Mouse (Mus musculus): ENCODE data around the gene Scarb2. TPM values are rescaled to one million over a fixed set of nuclear protein-coding genes. Genes with fewer than 3 reads are reported as not detected.

The Scarb2 gene
- polyA plus RNA-seq, 1 experiment from 2014 or later = 15.6 TPM

DNA sequence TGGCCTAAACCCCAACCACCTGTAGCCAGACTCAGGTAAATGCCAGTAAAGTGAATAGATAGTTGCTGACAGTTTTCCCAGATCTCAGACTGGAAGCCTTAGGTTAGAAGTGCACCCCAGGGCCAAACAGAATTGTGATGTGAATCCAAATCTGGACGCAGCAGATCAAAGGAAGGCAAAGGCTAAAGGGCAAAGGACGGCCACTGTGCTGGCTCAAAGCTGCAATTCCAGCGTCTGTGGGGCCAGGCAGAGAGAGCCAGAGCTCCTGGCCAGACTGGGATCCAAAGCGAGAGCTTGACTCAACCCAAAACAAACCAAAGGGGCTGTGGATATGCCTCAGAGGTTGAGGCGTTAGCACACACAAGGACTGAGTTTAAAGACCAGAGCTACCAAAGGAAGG lies 47.9 kb downstream of the Scarb2 start:
- ATAC-seq (ENCODE audit: insufficient number of reproducible peaks, insufficient read depth, low FRiP score, low read depth) = no peak
- no peaks in the 10 kb centered on the region for H3K27me3 ChIP-seq (ENCODE audit: control insufficient read depth, insufficient read depth, low read length)
- H3K27ac ChIP-seq (replicated peaks in 1 of 2; ENCODE audit: control insufficient read depth in 1 of 2, insufficient read depth in 1 of 2, low read depth in 2 of 2, low read length in 2 of 2) = no peak overlapping the region
- 71% methylated on average over 5 of the region's 5 CpGs for WGBS
- no peak overlapping the region for H3K4me3 ChIP-seq (ENCODE audit: control insufficient read depth in 1 of 2, insufficient read depth in 1 of 2, low read depth in 1 of 2, low read length in 2 of 2)
- peaks cover 2 to 13% of the 10 kb centered on the region in 2 experiments; a peak in 1 of 4 replicates for H3K4me1 ChIP-seq (ENCODE audit: control insufficient read depth in 2 of 2, insufficient read depth in 2 of 2, low read length in 2 of 2)
- no peaks in the 10 kb centered on the region for H3K9me3 ChIP-seq (ENCODE audit: control insufficient read depth, low read length)
- no peak overlapping the region for H3K4me2 ChIP-seq (ENCODE audit: low read length)
- no peak overlapping the region for H3K9ac ChIP-seq (ENCODE audit: low read length)
- H3K36me3 ChIP-seq (ENCODE audit: control insufficient read depth, insufficient read depth, low read length) = peaks cover 57% of the 10 kb centered on the region

DNA sequence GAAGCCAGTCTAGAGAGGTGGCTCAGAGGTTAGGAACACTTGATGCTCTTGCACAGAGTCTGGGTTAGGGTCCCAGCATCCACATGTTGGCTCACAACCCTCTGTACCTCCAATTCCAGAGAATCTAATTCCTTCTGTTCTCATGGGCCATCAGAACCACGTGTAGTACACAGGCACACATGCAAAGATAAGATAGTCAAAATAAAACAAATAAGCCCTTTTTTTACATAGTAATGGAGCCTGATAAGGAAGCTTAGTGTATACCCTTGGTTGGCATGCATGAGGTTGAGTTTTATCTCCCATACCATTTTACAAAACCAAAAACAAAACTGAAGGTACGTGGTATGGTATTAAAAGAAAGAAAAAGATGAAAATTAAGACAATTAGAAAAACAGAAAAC lies 49.2 kb downstream of the Scarb2 start:
- Histone ChIP-seq H3K27ac (replicated peaks in 1 of 2; ENCODE audit: control insufficient read depth in 1 of 2, insufficient read depth in 1 of 2, low read depth in 2 of 2, low read length in 2 of 2) (no peak overlapping the region), H3K27me3 (ENCODE audit: control insufficient read depth, insufficient read depth, low read length) (no peaks in the 10 kb centered on the region), H3K9me3 (ENCODE audit: control insufficient read depth, low read length) (no peaks in the 10 kb centered on the region), H3K4me2 (ENCODE audit: low read length) (no peak overlapping the region), H3K36me3 (ENCODE audit: control insufficient read depth, insufficient read depth, low read length) (peaks cover 70% of the 10 kb centered on the region), H3K9ac (ENCODE audit: low read length) (no peak overlapping the region), H3K4me3 (ENCODE audit: control insufficient read depth in 1 of 2, insufficient read depth in 1 of 2, low read depth in 1 of 2, low read length in 2 of 2) (no peak overlapping the region), H3K4me1 (ENCODE audit: control insufficient read depth in 2 of 2, insufficient read depth in 2 of 2, low read length in 2 of 2) (peaks cover 2 to 13% of the 10 kb centered on the region in 2 experiments; a peak in 1 of 4 replicates)
- WGBS = 57% methylated on average over 2 of the region's 2 CpGs
- ATAC-seq (ENCODE audit: insufficient number of reproducible peaks, insufficient read depth, low FRiP score, low read depth) = no peak

- Histone ChIP-seq H3K4me1 (ENCODE audit: control insufficient read depth in 2 of 2, insufficient read depth in 2 of 2, low read length in 2 of 2) (peaks cover 7 to 19% of the 10 kb centered on the region in 2 experiments; a peak in 2 of 4 replicates), H3K9ac (ENCODE audit: low read length) (no peak overlapping the region), H3K27ac (replicated peaks in 1 of 2; ENCODE audit: control insufficient read depth in 1 of 2, insufficient read depth in 1 of 2, low read depth in 2 of 2, low read length in 2 of 2) (no peak overlapping the region), H3K4me2 (ENCODE audit: low read length) (no peak overlapping the region), H3K9me3 (ENCODE audit: control insufficient read depth, low read length) (no peaks in the 10 kb centered on the region), H3K4me3 (ENCODE audit: control insufficient read depth in 1 of 2, insufficient read depth in 1 of 2, low read depth in 1 of 2, low read length in 2 of 2) (no peak overlapping the region), H3K36me3 (ENCODE audit: control insufficient read depth, insufficient read depth, low read length) (peaks cover 84% of the 10 kb centered on the region), H3K27me3 (ENCODE audit: control insufficient read depth, insufficient read depth, low read length) (no peaks in the 10 kb centered on the region)
- WGBS = 94% methylated on average over 5 of the region's 5 CpGs
- no peak for ATAC-seq (ENCODE audit: insufficient number of reproducible peaks, insufficient read depth, low FRiP score, low read depth)
Observed at GRCm38 (mm10) chr5:92452876-92453275, 53.8 kb downstream of the Scarb2 start.

- ATAC-seq (ENCODE audit: insufficient number of reproducible peaks, insufficient read depth, low FRiP score, low read depth) = no peak
- 90% methylated on average over 5 of the region's 5 CpGs for WGBS
- Histone ChIP-seq H3K27ac (replicated peaks in 1 of 2; ENCODE audit: control insufficient read depth in 1 of 2, insufficient read depth in 1 of 2, low read depth in 2 of 2, low read length in 2 of 2) (no peak overlapping the region), H3K4me3 (ENCODE audit: control insufficient read depth in 1 of 2, insufficient read depth in 1 of 2, low read depth in 1 of 2, low read length in 2 of 2) (no peak overlapping the region), H3K9me3 (ENCODE audit: control insufficient read depth, low read length) (no peaks in the 10 kb centered on the region), H3K36me3 (ENCODE audit: control insufficient read depth, insufficient read depth, low read length) (peaks cover 78% of the 10 kb centered on the region), H3K27me3 (ENCODE audit: control insufficient read depth, insufficient read depth, low read length) (no peaks in the 10 kb centered on the region), H3K4me1 (ENCODE audit: control insufficient read depth in 2 of 2, insufficient read depth in 2 of 2, low read length in 2 of 2) (peaks cover 8 to 18% of the 10 kb centered on the region in 2 experiments), H3K9ac (ENCODE audit: low read length) (no peak overlapping the region), H3K4me2 (ENCODE audit: low read length) (no peak overlapping the region)
Observed at GRCm38 (mm10) chr5:92446736-92447135, 59.9 kb downstream of the Scarb2 start.

DNA sequence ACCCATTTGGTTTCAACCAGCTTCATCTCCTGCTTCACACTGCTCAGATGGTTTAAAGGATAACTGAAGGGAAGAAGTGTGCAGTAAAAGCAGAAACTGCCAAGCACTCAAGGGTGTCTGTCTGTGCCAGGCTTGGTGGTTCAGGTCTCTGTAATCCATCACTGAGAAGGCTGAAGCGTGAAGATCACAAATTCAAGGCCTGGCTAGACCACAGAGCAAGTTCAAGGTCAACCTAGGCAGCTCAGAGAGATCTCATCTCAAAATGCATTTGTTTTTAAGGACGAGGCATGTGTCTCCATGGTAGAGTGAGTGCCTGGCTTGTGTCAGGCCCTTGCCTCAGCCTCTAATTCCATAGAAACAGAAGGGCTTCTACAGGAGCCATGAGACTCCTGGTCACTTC lies 61.6 kb downstream of the Scarb2 start:
- ATAC-seq (ENCODE audit: insufficient number of reproducible peaks, insufficient read depth, low FRiP score, low read depth) = no peak
- H3K4me1 ChIP-seq (ENCODE audit: control insufficient read depth in 2 of 2, insufficient read depth in 2 of 2, low read length in 2 of 2) = peaks cover 11 to 29% of the 10 kb centered on the region in 2 experiments
- H3K4me2 ChIP-seq (ENCODE audit: low read length) = no peak overlapping the region
- H3K36me3 ChIP-seq (ENCODE audit: control insufficient read depth, insufficient read depth, low read length) = peaks cover 63% of the 10 kb centered on the region
- H3K27me3 ChIP-seq (ENCODE audit: control insufficient read depth, insufficient read depth, low read length) = no peaks in the 10 kb centered on the region
- H3K27ac ChIP-seq (replicated peaks in 1 of 2; ENCODE audit: control insufficient read depth in 1 of 2, insufficient read depth in 1 of 2, low read depth in 2 of 2, low read length in 2 of 2) = no peak overlapping the region
- H3K4me3 ChIP-seq (ENCODE audit: control insufficient read depth in 1 of 2, insufficient read depth in 1 of 2, low read depth in 1 of 2, low read length in 2 of 2) = no peak overlapping the region
- 61% methylated on average over 2 of the region's 2 CpGs for WGBS
- H3K9ac ChIP-seq (ENCODE audit: low read length) = no peak overlapping the region
- no peaks in the 10 kb centered on the region for H3K9me3 ChIP-seq (ENCODE audit: control insufficient read depth, low read length)

- Histone ChIP-seq H3K36me3 (ENCODE audit: control insufficient read depth, insufficient read depth, low read length) (peaks cover 43% of the 10 kb centered on the region), H3K27ac (replicated peaks in 1 of 2; ENCODE audit: control insufficient read depth in 1 of 2, insufficient read depth in 1 of 2, low read depth in 2 of 2, low read length in 2 of 2) (peak overlapping the region; percentile 69 to 80), H3K27me3 (ENCODE audit: control insufficient read depth, insufficient read depth, low read length) (no peaks in the 10 kb centered on the region), H3K9me3 (ENCODE audit: control insufficient read depth, low read length) (no peaks in the 10 kb centered on the region), H3K4me3 (ENCODE audit: control insufficient read depth in 1 of 2, insufficient read depth in 1 of 2, low read depth in 1 of 2, low read length in 2 of 2) (no peak overlapping the region), H3K4me1 (ENCODE audit: control insufficient read depth in 2 of 2, insufficient read depth in 2 of 2, low read length in 2 of 2) (peaks cover 6 to 23% of the 10 kb centered on the region in 2 experiments), H3K9ac (ENCODE audit: low read length) (no peak overlapping the region), H3K4me2 (ENCODE audit: low read length) (peak overlapping the region; percentile 29; the same call in 1 of the 2 replicates)
- ATAC-seq (ENCODE audit: insufficient number of reproducible peaks, insufficient read depth, low FRiP score, low read depth) = peak; percentile 67; the same call in 1 of the 2 replicates
- 9% methylated on average over 7 of the region's 7 CpGs for WGBS
Observed at GRCm38 (mm10) chr5:92442914-92443313, 63.7 kb downstream of the Scarb2 start.

DNA sequence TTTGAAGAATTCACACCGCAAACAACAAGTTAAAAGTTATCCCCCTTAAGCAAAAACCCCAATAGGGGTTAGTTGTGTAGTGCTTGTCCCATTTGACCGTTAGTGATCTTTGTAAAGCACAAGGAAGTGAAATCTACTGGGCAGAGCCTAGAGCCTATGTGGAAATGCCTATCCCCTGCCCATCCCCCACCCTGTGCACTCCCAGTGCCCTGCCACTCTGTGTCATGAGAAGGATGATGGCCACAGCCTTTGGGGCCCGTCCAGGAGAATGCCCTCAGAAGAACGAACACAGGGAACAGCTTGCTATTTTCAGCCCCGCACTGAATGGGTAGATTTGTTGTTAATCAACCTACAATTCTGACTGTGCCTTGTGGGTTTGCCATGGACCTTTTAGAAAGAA lies 65.1 kb downstream of the Scarb2 start:
- H3K27me3 ChIP-seq (ENCODE audit: control insufficient read depth, insufficient read depth, low read length) = no peaks in the 10 kb centered on the region
- peak overlapping the region in 1 of 2 experiments; percentile 69; a peak in 2 of 4 replicates for H3K27ac ChIP-seq (replicated peaks in 1 of 2; ENCODE audit: control insufficient read depth in 1 of 2, insufficient read depth in 1 of 2, low read depth in 2 of 2, low read length in 2 of 2)
- no peak overlapping the region for H3K9ac ChIP-seq (ENCODE audit: low read length)
- no peaks in the 10 kb centered on the region for H3K9me3 ChIP-seq (ENCODE audit: control insufficient read depth, low read length)
- peaks cover 6 to 23% of the 10 kb centered on the region in 2 experiments for H3K4me1 ChIP-seq (ENCODE audit: control insufficient read depth in 2 of 2, insufficient read depth in 2 of 2, low read length in 2 of 2)
- no peak for ATAC-seq (ENCODE audit: insufficient number of reproducible peaks, insufficient read depth, low FRiP score, low read depth)
- no peak overlapping the region for H3K4me3 ChIP-seq (ENCODE audit: control insufficient read depth in 1 of 2, insufficient read depth in 1 of 2, low read depth in 1 of 2, low read length in 2 of 2)
- WGBS = 44% methylated on average over 5 of the region's 5 CpGs
- H3K4me2 ChIP-seq (ENCODE audit: low read length) = no peak overlapping the region; the same call in 1 of the 2 replicates
- H3K36me3 ChIP-seq (ENCODE audit: control insufficient read depth, insufficient read depth, low read length) = peaks cover 29% of the 10 kb centered on the region

DNA sequence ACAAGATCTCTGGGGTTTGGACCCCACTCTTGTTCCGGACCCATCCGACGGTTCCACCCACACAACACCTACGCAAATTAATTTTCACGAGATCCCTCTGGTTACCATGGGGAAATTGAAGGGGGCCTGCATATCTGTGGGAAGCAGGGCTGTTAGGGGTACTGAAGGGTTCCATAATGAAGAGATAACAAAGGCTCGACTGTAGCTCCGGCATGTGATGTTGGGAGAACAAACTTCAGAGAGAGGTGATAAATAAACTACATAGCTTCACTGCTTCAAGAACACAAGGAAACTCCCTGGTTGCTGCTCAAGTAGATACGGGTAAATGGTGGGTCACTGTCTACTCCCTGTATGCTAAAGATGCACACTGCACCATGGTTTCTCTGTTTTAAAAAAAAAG lies 68.1 kb downstream of the Scarb2 start:
- 81% methylated on average over 8 of the region's 8 CpGs for WGBS

More for the DNA sequence above, 68.1 kb downstream of the Scarb2 start:
- Histone ChIP-seq H3K4me1 (ENCODE audit: control insufficient read depth in 2 of 2, insufficient read depth in 2 of 2, low read length in 2 of 2) (peaks cover 6 to 32% of the 10 kb centered on the region in 2 experiments), H3K9ac (ENCODE audit: low read length) (no peak overlapping the region), H3K4me2 (ENCODE audit: low read length) (no peak overlapping the region), H3K27ac (replicated peaks in 1 of 2; ENCODE audit: control insufficient read depth in 1 of 2, insufficient read depth in 1 of 2, low read depth in 2 of 2, low read length in 2 of 2) (no peak overlapping the region), H3K27me3 (ENCODE audit: control insufficient read depth, insufficient read depth, low read length) (no peaks in the 10 kb centered on the region), H3K4me3 (ENCODE audit: control insufficient read depth in 1 of 2, insufficient read depth in 1 of 2, low read depth in 1 of 2, low read length in 2 of 2) (no peak overlapping the region), H3K9me3 (ENCODE audit: control insufficient read depth, low read length) (no peaks in the 10 kb centered on the region), H3K36me3 (ENCODE audit: control insufficient read depth, insufficient read depth, low read length) (peaks cover 3% of the 10 kb centered on the region; the same call in 1 of the 2 replicates)
- no peak for ATAC-seq (ENCODE audit: insufficient number of reproducible peaks, insufficient read depth, low FRiP score, low read depth)

All from heart, embryonic 14.5 days (tissue).